Mouse (Mus musculus) thymus, adult 2 months (tissue): ENCODE measurements around the gene Ear14. TPM values are rescaled to one million over a fixed set of nuclear protein-coding genes. Genes with fewer than 3 reads are reported as not detected.
"Not testable (repeated sequence)": the region's sequence is repeated elsewhere in the genome, so short reads cannot be mapped to it uniquely, and the experiment has no call there.

Source experiments
- DNase-seq: peaks from one replicate; pipeline ENCODE4 v3.0.0; 2021
- H3K27ac ChIP-seq: fragments of 200-500 bp; 2 replicates; pipeline ENCODE4 v1.5.1; 2012; ENCODE audit warnings: low read length, control low read depth; ENCODE audit not compliant: control insufficient read depth, insufficient read depth
- H3K27me3 ChIP-seq: fragments of 200-500 bp; 2 replicates; pipeline ENCODE4 v1.6.1; 2012; ENCODE audit warnings: mild to moderate bottlenecking, low read length, moderate library complexity, mixed read lengths; ENCODE audit not compliant: control insufficient read depth, insufficient read depth
- H3K36me3 ChIP-seq: fragments of 200-500 bp; 2 replicates; pipeline ENCODE4 v1.6.1; 2012; ENCODE audit warnings: mild to moderate bottlenecking, low read length, moderate library complexity; ENCODE audit not compliant: control insufficient read depth, insufficient read depth
- H3K4me1 ChIP-seq: fragments of 200-500 bp; replicated peaks from 2 replicates; pipeline ENCODE4 v1.6.1; 2012; ENCODE audit warnings: low read length; ENCODE audit not compliant: control insufficient read depth, insufficient read depth
- H3K4me3 ChIP-seq: fragments of 200-500 bp; 2 replicates; pipeline ENCODE4 v1.5.1; 2012; ENCODE audit warnings: mild to moderate bottlenecking, low read length, control low read depth, moderate library complexity; ENCODE audit not compliant: control insufficient read depth, insufficient read depth
- CTCF ChIP-seq: fragments of 200-500 bp; IDR thresholded peaks from 2 replicates; pipeline ENCODE4 v1.5.1; 2012; ENCODE audit warnings: mild to moderate bottlenecking, control low read depth, low read length, moderate library complexity, borderline replicate concordance; ENCODE audit not compliant: control insufficient read depth, poor library complexity, insufficient read depth; ENCODE audit errors: extremely low read depth
- POLR2A ChIP-seq: fragments of 200-500 bp; IDR thresholded peaks from 2 replicates; pipeline ENCODE4 v1.6.1; 2012; ENCODE audit warnings: mild to moderate bottlenecking, low read length, control low read depth, moderate library complexity; ENCODE audit not compliant: control insufficient read depth, poor library complexity, insufficient read depth; ENCODE audit errors: extremely low read depth
- WGBS: fragments of 180-500 bp; shearing (Covaris S2); methylation state at CpG from one replicate; pipeline ENCODE4 v1.1.7; 2018; 5-methylcytosine and 5-hydroxymethylcytosine counted together
- polyA plus RNA-seq: library from polyadenylated mRNA; depleted of rRNA; stranded (reverse); fragments of >200 nt; gene quantifications from 2 replicates; pipeline ENCODE4 v1.2.3, GENCODE M21; 2012

The Ear14 gene
- polyA plus RNA-seq, 1 experiment = not detected

DNA sequence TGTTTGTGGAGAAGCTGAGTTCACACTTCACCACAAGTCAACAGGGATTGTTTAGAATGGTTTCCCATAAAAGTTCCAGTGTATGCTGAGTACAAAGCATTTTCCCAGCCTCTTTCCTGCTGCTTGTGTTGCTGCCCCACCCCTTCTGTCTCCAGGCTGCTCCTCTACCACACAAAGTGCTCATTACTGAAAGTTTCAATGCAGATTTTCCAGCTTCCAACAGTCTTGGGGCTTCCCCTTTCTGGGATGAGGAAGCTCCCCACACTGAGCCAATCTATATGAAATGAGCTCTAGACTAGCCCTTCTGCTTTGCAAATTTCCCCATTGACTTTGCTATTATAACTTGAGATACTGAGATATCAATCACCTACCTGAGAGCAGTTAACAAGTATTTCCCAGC is 37.1 kb upstream of the Ear14 start:
- Histone ChIP-seq H3K27me3 (no peaks in the 10 kb centered on the region), H3K27ac (no peak overlapping the region), H3K4me3 (no peak overlapping the region), H3K4me1 (no peaks in the 10 kb centered on the region), H3K36me3 (no peaks in the 10 kb centered on the region)
- no peak for DNase-seq
- TF ChIP-seq POLR2A (no peak), CTCF (no peak)

DNA sequence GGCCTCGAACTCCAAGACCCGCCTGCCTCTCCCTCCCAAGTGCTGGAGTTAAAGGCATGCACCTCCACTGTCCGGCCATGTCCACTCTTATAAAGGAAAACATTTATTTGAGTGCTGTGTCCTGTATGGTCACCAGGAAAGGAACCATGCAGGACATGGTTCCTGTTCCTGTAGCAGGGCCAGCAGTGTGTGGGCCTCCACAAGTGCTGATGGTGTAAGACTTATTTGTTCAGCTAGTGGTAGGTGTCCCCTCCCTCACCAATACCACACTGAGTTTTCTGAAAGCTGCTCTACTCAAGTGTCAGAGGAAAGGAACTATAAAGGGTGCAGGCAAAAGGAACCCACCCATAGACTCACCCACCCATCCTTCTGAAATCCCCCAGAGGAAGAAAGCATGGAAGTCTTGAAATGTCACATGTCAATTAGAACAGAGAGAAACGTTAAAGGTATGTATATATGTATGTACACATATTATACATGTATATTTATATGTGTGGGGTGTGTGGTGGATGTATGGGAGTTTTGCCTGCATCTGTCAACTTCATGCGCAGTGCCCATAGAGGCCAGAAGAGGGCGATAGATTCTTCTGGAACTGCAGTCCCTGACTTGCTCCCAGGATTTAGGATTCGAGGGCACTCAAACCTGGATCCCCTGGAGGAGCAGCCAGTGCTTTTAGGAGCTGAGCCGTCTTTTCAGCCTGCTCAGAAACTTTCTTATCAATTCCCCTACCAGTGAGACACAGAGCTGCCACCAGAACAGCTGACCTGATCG is 30.9 kb upstream of the Ear14 start:
- peak; percentile 16 for DNase-seq
- H3K27ac ChIP-seq, H3K4me3 ChIP-seq, H3K36me3 ChIP-seq, H3K27me3 ChIP-seq, H3K4me1 ChIP-seq: not testable (repeated sequence)
- 55% methylated on average over 9 of the region's 9 CpGs for WGBS

DNA sequence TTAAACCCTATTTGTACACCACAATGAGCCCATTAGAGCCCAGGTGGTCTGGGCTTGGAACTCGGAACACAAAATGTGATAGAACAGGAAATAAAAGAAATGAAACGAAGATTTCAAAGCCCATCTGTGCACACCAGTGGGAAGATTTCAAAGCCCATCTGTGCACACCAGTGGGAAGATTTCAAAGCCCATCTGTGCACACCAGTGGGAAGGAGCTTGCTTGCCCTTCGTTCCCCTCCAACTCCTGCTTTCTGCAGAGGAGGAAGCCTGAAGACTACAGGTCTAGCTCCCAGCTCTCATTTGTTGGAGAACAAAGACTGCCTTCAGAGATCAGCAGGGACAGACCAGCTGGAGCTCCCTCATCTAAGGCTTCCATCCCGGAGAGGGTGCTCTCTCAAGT is 30.2 kb upstream of the Ear14 start:
- not testable (repeated sequence) for H3K4me1 ChIP-seq, H3K36me3 ChIP-seq, DNase-seq, H3K27me3 ChIP-seq, H3K4me3 ChIP-seq, H3K27ac ChIP-seq
- WGBS = 25% methylated on average over 4 of the region's 4 CpGs

DNA sequence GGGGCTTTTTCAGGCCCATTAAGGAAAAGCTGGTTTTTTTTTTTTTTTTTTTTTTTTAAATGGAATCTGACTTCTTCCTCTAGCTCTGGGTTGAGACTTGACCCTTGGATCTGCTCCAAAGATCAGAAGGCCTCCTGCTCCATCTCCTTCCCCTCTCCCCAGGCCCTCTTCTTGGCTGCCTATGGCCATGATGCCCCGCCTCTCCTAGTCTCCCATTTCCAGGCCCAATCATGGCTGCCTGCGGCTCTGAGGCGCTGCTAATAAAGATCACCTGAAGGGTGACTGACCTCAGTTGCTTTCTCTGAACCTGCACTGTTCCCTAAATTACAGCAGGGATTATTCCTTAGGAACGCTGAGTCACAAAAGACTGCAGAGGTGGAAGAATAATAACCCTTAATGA is 29.3 kb upstream of the Ear14 start:
- Histone ChIP-seq H3K4me1 (no peaks in the 10 kb centered on the region), H3K4me3 (no peak overlapping the region), H3K27me3 (no peaks in the 10 kb centered on the region), H3K27ac (no peak overlapping the region), H3K36me3 (no peaks in the 10 kb centered on the region)
- DNase-seq = no peak
- TF ChIP-seq POLR2A = no peak
- no peak for TF ChIP-seq CTCF
- WGBS = 94% methylated on average over 4 of the region's 4 CpGs

DNA sequence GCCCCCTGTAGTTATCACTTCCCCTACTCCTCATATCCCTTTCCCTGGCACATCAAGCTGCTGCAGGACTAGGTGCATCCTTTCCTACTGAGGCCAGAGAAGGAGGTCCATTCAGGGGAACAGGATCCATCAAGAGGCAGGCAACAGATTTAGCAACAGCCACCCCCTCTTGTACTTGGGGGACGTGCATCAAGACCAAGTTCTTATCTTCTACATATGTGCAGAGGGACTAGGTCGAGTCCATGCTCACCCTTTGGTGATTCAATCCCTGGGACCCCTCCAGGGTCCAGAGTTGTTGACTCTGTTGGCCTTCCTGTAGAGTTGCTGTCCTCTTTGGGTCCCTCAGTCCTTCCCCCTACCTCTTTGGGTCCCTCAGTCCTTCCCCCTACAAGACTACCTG is 22.1 kb upstream of the Ear14 start:
- not testable (repeated sequence) for H3K36me3 ChIP-seq, H3K4me3 ChIP-seq, H3K27ac ChIP-seq, DNase-seq, H3K27me3 ChIP-seq, H3K4me1 ChIP-seq
- 95% methylated on average over 2 of the region's 2 CpGs for WGBS

DNA sequence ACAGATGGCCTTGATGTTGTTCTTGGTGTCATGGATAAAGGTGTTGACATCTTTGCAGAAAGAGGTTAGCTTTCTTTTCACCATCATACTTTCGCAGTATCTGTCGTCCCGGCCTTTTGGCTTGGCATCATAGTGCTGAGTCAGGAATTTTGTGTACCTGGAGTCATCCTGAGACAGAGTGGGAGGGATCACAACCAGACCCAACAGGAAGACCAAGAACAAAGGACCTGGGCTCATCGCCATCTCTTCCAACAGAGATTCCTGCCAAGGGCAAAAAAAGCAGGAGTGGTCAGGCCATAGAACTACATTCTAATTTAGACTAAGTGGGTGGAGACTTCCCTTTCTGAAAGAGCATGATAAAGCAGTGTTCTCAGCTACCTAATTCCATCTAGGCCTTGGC is 7.5 kb upstream of the Ear14 start:
- TF ChIP-seq POLR2A (no peak), CTCF (no peak)
- H3K4me3 ChIP-seq = no peak overlapping the region
- 93% methylated on average over 4 of the region's 4 CpGs for WGBS
- DNase-seq = no peak
- H3K4me1 ChIP-seq = no peaks in the 10 kb centered on the region
- H3K27ac ChIP-seq = no peak overlapping the region
- H3K36me3 ChIP-seq = no peaks in the 10 kb centered on the region
- H3K27me3 ChIP-seq = no peaks in the 10 kb centered on the region

DNA sequence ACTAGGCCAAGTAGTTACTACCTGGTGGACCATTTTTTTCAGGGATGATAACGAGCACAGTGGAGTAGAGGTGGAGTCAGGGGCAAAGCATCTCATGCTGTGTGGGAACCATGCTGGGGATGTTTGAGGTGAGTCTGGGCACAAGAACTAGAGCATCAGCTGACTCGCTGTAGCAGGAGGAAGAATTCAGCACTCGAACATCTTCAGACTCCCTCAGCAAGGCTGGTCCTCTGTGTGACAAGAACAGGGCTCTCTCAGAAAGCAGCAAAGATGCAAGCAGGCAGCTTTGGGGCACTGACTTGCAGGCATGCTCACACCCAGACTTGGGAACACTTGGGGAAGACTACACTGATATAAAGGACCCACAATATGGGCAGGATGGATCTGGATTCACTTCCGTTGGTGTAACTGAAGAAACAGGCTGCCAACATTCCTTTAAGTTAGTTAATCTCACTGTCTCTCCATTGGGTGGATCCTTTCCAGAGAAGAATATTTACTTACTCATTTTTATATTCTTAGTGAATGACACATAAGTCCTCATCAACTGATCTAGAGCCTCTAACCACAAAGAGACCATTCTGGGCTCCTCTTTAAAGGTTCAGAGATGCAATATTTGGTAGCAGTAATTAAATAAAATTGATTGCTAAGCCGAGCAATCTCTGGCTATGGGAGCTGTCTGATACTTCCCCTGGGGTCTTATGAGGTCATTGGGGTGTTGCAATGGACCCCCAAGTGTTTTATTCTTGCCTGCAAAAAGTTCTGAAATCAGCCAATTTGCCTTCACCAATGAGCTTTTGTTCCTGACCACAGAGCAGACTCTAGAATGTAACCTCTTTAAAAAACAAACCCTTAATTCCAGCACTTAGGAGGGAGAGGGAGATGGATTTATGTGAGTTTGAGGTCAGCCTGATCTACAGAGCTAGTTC is 3.8 kb upstream of the Ear14 start, which contains the start of gene Ang2:
TSS of gene Ang2 (minus strand) at position 51 of the 926 bp plus-strand sequence.
- 92% methylated on average over 5 of the region's 5 CpGs for WGBS
- Histone ChIP-seq H3K4me3 (no peak within 1 kb of the TSS), H3K27me3 (no peaks in the 10 kb centered on the region), H3K36me3 (no peaks in the 10 kb centered on the region), H3K27ac (no peak within 1 kb of the TSS), H3K4me1 (no peaks in the 10 kb centered on the region)
- TF ChIP-seq CTCF = no peak
- TF ChIP-seq POLR2A = no peak
- DNase-seq = no peak
